Mouse (Mus musculus): ENCODE results near the gene Mrpl20. TPM values are rescaled to one million over a fixed set of nuclear protein-coding genes. Genes with fewer than 3 reads are reported as not detected.

The Mrpl20 gene
- polyA plus RNA-seq, 1 experiment from 2014 or later: 229 TPM

DNA sequence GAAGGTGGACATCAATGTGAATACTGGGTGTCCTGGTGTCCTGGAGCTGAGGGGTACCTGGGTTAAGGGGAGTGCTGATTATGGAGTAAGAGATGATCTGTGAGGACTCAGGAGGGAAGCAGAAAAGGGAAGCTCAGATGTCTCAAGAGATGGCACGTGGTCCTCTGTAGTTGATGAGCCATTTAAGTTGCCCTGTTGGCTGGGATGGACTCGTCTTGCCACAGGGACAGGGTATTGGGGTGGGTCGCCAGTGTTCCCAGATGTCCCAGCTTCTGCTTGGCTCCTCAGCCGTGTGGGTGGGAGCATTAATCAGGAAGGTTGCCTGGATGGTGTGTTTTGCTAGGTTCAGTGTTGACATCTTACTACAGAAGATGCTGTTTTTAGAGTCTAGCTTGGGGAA lies 30.6 kb downstream of the Mrpl20 start:
- H3K9me3 ChIP-seq: no peaks in the 10 kb centered on the region
- H3K27me3 ChIP-seq: no peaks in the 10 kb centered on the region
- H3K36me3 ChIP-seq: peaks cover 9% of the 10 kb centered on the region; the same call in 1 of the 2 replicates
- no peak for ATAC-seq (ENCODE audit: insufficient number of reproducible peaks, insufficient read depth, low FRiP score, low TSS enrichment, low read depth)
- H3K4me2 ChIP-seq: no peak overlapping the region; the same call in 1 of the 2 replicates
- WGBS: 87% methylated on average over 4 of the region's 4 CpGs
- no peak overlapping the region for H3K4me3 ChIP-seq
- no peak overlapping the region for H3K9ac ChIP-seq
- peaks cover 30% of the 10 kb centered on the region for H3K4me1 ChIP-seq
- H3K27ac ChIP-seq: no peak overlapping the region; the same call in 1 of the 2 replicates

DNA sequence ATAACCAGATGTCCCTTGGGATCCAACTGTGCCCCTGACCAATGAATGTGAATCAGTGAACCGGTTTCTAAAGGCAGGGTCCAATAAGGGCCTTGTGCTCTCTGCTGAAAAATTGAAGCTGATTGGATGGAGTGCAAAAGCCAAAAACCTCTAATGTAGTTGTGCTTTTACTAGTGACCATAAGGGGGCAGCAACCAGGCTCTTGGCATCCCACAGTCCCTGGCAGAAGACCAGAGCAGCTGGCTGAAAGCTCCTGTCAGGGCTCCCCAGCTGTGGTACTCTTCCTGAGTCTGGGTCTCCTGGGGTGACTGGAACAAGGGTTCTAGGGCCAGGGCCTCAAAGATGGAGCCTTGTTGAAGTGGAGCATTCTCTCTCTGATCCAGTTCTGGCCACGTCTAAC lies 31.2 kb downstream of the Mrpl20 start:
- ATAC-seq (ENCODE audit: insufficient number of reproducible peaks, insufficient read depth, low FRiP score, low TSS enrichment, low read depth): no peak
- H3K27ac ChIP-seq: peak overlapping the region; percentile 60
- H3K27me3 ChIP-seq: no peaks in the 10 kb centered on the region
- no peak overlapping the region for H3K9ac ChIP-seq
- peaks cover 34% of the 10 kb centered on the region for H3K4me1 ChIP-seq
- H3K9me3 ChIP-seq: no peaks in the 10 kb centered on the region
- peaks cover 9% of the 10 kb centered on the region; the same call in 1 of the 2 replicates for H3K36me3 ChIP-seq
- WGBS: 39% methylated on average over 2 of the region's 2 CpGs
- peak overlapping the region; percentile 20; the same call in 1 of the 2 replicates for H3K4me2 ChIP-seq
- H3K4me3 ChIP-seq: no peak overlapping the region

GRCm38 (mm10) chr4:155837404-155838010 lies 34.8 kb downstream of the Mrpl20 start:
- 74% methylated on average over 11 of the region's 11 CpGs for WGBS
- no peaks in the 10 kb centered on the region for H3K9me3 ChIP-seq
- ATAC-seq (ENCODE audit: insufficient number of reproducible peaks, insufficient read depth, low FRiP score, low TSS enrichment, low read depth): no peak
- no peak overlapping the region for H3K4me3 ChIP-seq
- peaks cover 56% of the 10 kb centered on the region for H3K4me1 ChIP-seq
- peaks cover 6% of the 10 kb centered on the region; the same call in 1 of the 2 replicates for H3K27me3 ChIP-seq
- H3K4me2 ChIP-seq: peak overlapping the region; percentile 14; the same call in 1 of the 2 replicates
- H3K27ac ChIP-seq: peak overlapping the region; percentile 86
- H3K36me3 ChIP-seq: peaks cover 15% of the 10 kb centered on the region
- H3K9ac ChIP-seq: no peak overlapping the region

GRCm38 (mm10) chr4:155838187-155839153 lies 35.8 kb downstream of the Mrpl20 start:
- no peak for ATAC-seq (ENCODE audit: insufficient number of reproducible peaks, insufficient read depth, low FRiP score, low TSS enrichment, low read depth)
- Histone ChIP-seq H3K36me3 (peaks cover 17% of the 10 kb centered on the region), H3K27ac (peak overlapping the region; percentile 86), H3K9me3 (no peaks in the 10 kb centered on the region), H3K9ac (no peak overlapping the region), H3K4me1 (peaks cover 46% of the 10 kb centered on the region), H3K4me3 (no peak overlapping the region), H3K27me3 (peaks cover 6% of the 10 kb centered on the region; the same call in 1 of the 2 replicates), H3K4me2 (peak overlapping the region; percentile 94)
- 54% methylated on average over 8 of the region's 8 CpGs for WGBS

- Histone ChIP-seq H3K27me3 (peaks cover 6% of the 10 kb centered on the region; the same call in 1 of the 2 replicates), H3K36me3 (peaks cover 20% of the 10 kb centered on the region), H3K9me3 (no peaks in the 10 kb centered on the region), H3K4me1 (peaks cover 38% of the 10 kb centered on the region), H3K4me2 (peak within 1 kb of the TSS; percentile 94), H3K9ac (peak within 1 kb of the TSS; percentile 75), H3K27ac (peak within 1 kb of the TSS; percentile 86), H3K4me3 (peak within 1 kb of the TSS; percentile 56)
- WGBS: 4% methylated on average over 16 of the region's 16 CpGs
- peak; percentile 60 for ATAC-seq (ENCODE audit: insufficient number of reproducible peaks, insufficient read depth, low FRiP score, low TSS enrichment, low read depth)
These were observed 36.8 kb downstream of the Mrpl20 start, which contains the start of gene Mxra8 for GRCm38 (mm10) chr4:155839483-155839910. Gene Mxra8, plus strand, starts transcription at chr4:155839680.

GRCm38 (mm10) chr4:155840076-155841002 lies 37.7 kb downstream of the Mrpl20 start:
- Histone ChIP-seq H3K27me3 (peaks cover 6% of the 10 kb centered on the region; the same call in 1 of the 2 replicates), H3K27ac (peak overlapping the region; percentile 86), H3K4me2 (peak overlapping the region; percentile 94), H3K9ac (peak overlapping the region; percentile 75), H3K4me1 (peaks cover 38% of the 10 kb centered on the region), H3K9me3 (no peaks in the 10 kb centered on the region), H3K36me3 (peaks cover 20% of the 10 kb centered on the region), H3K4me3 (peak overlapping the region; percentile 56)
- WGBS: 3% methylated on average over 8 of the region's 8 CpGs
- no peak; the same call in 1 of the 2 replicates for ATAC-seq (ENCODE audit: insufficient number of reproducible peaks, insufficient read depth, low FRiP score, low TSS enrichment, low read depth)

GRCm38 (mm10) chr4:155841003-155841454 lies 38.4 kb downstream of the Mrpl20 start:
- whole genome bisulfite sequencing: under 1% methylated on average over 32 of the region's 32 CpGs
- peak overlapping the region; percentile 86 for H3K27ac ChIP-seq
- peak; percentile 75 for ATAC-seq (ENCODE audit: insufficient number of reproducible peaks, insufficient read depth, low FRiP score, low TSS enrichment, low read depth)
- H3K4me3 ChIP-seq: peak overlapping the region; percentile 56
- H3K27me3 ChIP-seq: peaks cover 6% of the 10 kb centered on the region; the same call in 1 of the 2 replicates
- peaks cover 20% of the 10 kb centered on the region for H3K36me3 ChIP-seq
- no peaks in the 10 kb centered on the region for H3K9me3 ChIP-seq
- peak overlapping the region; percentile 94 for H3K4me2 ChIP-seq
- peak overlapping the region; percentile 75 for H3K9ac ChIP-seq
- H3K4me1 ChIP-seq: peaks cover 38% of the 10 kb centered on the region

- H3K4me3 ChIP-seq: peak overlapping the region; percentile 56
- no peak overlapping the region for H3K27ac ChIP-seq
- peaks cover 20% of the 10 kb centered on the region for H3K36me3 ChIP-seq
- H3K27me3 ChIP-seq: peaks cover 6% of the 10 kb centered on the region; the same call in 1 of the 2 replicates
- no peaks in the 10 kb centered on the region for H3K9me3 ChIP-seq
- WGBS: 38% methylated on average over 38 of the region's 38 CpGs
- peaks cover 41% of the 10 kb centered on the region for H3K4me1 ChIP-seq
- peak overlapping the region; percentile 94 for H3K4me2 ChIP-seq
- H3K9ac ChIP-seq: 0 out of 2 replicates have a peak overlapping the region, but pooled peaks have one; percentile 75
- ATAC-seq (ENCODE audit: insufficient number of reproducible peaks, insufficient read depth, low FRiP score, low TSS enrichment, low read depth): no peak
These were observed 39.1 kb downstream of the Mrpl20 start for GRCm38 (mm10) chr4:155841651-155842270.

DNA sequence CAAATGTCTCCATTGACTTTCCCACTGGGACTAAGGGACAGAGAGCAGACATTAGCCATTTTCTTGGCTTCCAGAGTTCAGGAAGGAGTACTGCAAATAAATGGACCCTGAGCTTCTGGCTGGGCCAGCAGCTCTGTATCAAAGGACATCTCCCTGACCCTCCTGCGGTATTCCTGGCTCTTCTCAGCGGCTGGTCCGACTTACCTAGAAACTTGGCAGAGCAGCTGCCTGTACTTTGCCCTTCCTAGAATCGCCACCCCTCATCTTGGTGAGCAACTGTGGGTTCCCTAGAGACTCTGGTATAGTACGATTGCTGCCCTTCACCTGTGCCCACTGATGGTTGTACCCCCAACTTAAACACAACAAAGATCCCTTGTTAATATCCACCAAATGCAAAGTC lies 40.6 kb downstream of the Mrpl20 start:
- Histone ChIP-seq H3K4me3 (no peak overlapping the region), H3K9me3 (no peaks in the 10 kb centered on the region), H3K4me1 (peaks cover 44% of the 10 kb centered on the region), H3K36me3 (peaks cover 20% of the 10 kb centered on the region), H3K4me2 (no peak overlapping the region), H3K27me3 (peaks cover 6% of the 10 kb centered on the region; the same call in 1 of the 2 replicates), H3K9ac (no peak overlapping the region), H3K27ac (no peak overlapping the region)
- ATAC-seq (ENCODE audit: insufficient number of reproducible peaks, insufficient read depth, low FRiP score, low TSS enrichment, low read depth): no peak
- WGBS: 89% methylated on average over 5 of the region's 5 CpGs

GRCm38 (mm10) chr4:155846871-155847578 lies 44.3 kb downstream of the Mrpl20 start, which contains the start of gene Dvl1:
Gene Dvl1, plus strand, starts transcription at chr4:155847402.
- Histone ChIP-seq H3K27ac (peak within 1 kb of the TSS; percentile 68; the same call in 1 of the 2 replicates), H3K36me3 (peaks cover 15% of the 10 kb centered on the region), H3K9me3 (no peaks in the 10 kb centered on the region), H3K27me3 (no peaks in the 10 kb centered on the region), H3K4me1 (peaks cover 27% of the 10 kb centered on the region), H3K4me2 (peak within 1 kb of the TSS; percentile 89), H3K9ac (peak within 1 kb of the TSS; percentile 88), H3K4me3 (peak within 1 kb of the TSS; percentile 81)
- peak; percentile 89 for ATAC-seq (ENCODE audit: insufficient number of reproducible peaks, insufficient read depth, low FRiP score, low TSS enrichment, low read depth)
- WGBS: 2% methylated on average over 61 of the region's 65 CpGs

Data from embryonic facial prominence, embryonic 13.5 days (tissue).